In genomic region chr7:126287493-126288103, GRCm38 (mm10) we compare ENCODE assay signal across 9 mouse cellular contexts. TPM values are rescaled to one million over a fixed set of nuclear protein-coding genes. Genes with fewer than 3 reads are reported as not detected.
DNase-seq lines count a peak whose midpoint lies in the region; ATAC-seq and TF ChIP-seq lines count a peak whose summit lies in the region.
"Had no signal": no experiment of that assay in that cellular context is flagged by ENCODE, and none has a peak within 500 bp of the region (broad histone marks: within the 10 kb centered on the region; RNA-seq: fewer than 3 reads in every experiment).

No protein-coding gene starts in this region.

- H3K4me2 ChIP-seq in embryonic facial prominence, embryonic 13.5 days = no peak overlapping the region
- H3K4me2 ChIP-seq in hindbrain, embryonic 15.5 days = no peak overlapping the region
- H3K4me2 ChIP-seq: embryonic facial prominence, embryonic 12.5 days had no signal

- no peaks in the 10 kb centered on the region for H3K27me3 ChIP-seq in embryonic facial prominence, embryonic 13.5 days
- no peaks in the 10 kb centered on the region for H3K27me3 ChIP-seq in embryonic facial prominence, embryonic 10.5 days (replicated peaks; ENCODE audit: low read depth, poor library complexity, severe bottlenecking)
- H3K27me3 ChIP-seq in thymus, adult 2 months (ENCODE audit: control insufficient read depth, insufficient read depth, low read length) = no peaks in the 10 kb centered on the region
- H3K27me3 ChIP-seq in hindbrain, embryonic 15.5 days = no peaks in the 10 kb centered on the region
- H3K27me3 ChIP-seq: embryonic facial prominence, embryonic 12.5 days had no signal

- DNase-seq in embryonic facial prominence, embryonic 10.5 days (ENCODE audit: low spot score) = no peak
- DNase-seq in thymus, adult 2 months = peak; percentile 15
- no peak for DNase-seq in thymus, postnatal 25 days
- DNase-seq in lung, postnatal 36 days = peak; percentile 82
- no peak for DNase-seq in yolk sac, embryonic 10.5 days (ENCODE audit: low spot score)
- DNase-seq in ovary, postnatal 14 days (ENCODE audit: low spot score) = no peak

- H3K27ac ChIP-seq in embryonic facial prominence, embryonic 13.5 days = no peak overlapping the region
- no peak overlapping the region for H3K27ac ChIP-seq in embryonic facial prominence, embryonic 10.5 days (replicated peaks)
- H3K27ac ChIP-seq in thymus, adult 2 months (ENCODE audit: control insufficient read depth, insufficient read depth, low read length) = no peak overlapping the region
- H3K27ac ChIP-seq in hindbrain, embryonic 15.5 days (replicated peaks) = peak overlapping the region; percentile 36; the same call in 1 of the 2 replicates
- H3K27ac ChIP-seq: embryonic facial prominence, embryonic 12.5 days had no signal

- TF ChIP-seq POLR2A in thymus, adult 2 months (IDR thresholded peaks at IDR 0.05; ENCODE audit: control insufficient read depth, extremely low read depth, insufficient read depth, low read length, poor library complexity) = no peak

- peaks cover 22% of the 10 kb centered on the region for H3K4me1 ChIP-seq in embryonic facial prominence, embryonic 13.5 days
- peaks cover 18% of the 10 kb centered on the region for H3K4me1 ChIP-seq in embryonic facial prominence, embryonic 10.5 days
- H3K4me1 ChIP-seq in thymus, adult 2 months (replicated peaks; ENCODE audit: control insufficient read depth, insufficient read depth, low read length) = peaks cover 56% of the 10 kb centered on the region
- H3K4me1 ChIP-seq in hindbrain, embryonic 15.5 days (replicated peaks) = peaks cover 60% of the 10 kb centered on the region
- H3K4me1 ChIP-seq: embryonic facial prominence, embryonic 12.5 days had no signal

- no peak for TF ChIP-seq CTCF in thymus, adult 2 months (IDR thresholded peaks at IDR 0.05; ENCODE audit: borderline replicate concordance, control insufficient read depth, extremely low read depth, insufficient read depth, low read length, poor library complexity)

- H3K4me3 ChIP-seq in embryonic facial prominence, embryonic 13.5 days = no peak overlapping the region
- H3K4me3 ChIP-seq in embryonic facial prominence, embryonic 10.5 days = no peak overlapping the region
- no peak overlapping the region for H3K4me3 ChIP-seq in thymus, adult 2 months (ENCODE audit: control insufficient read depth, insufficient read depth, low read length)
- H3K4me3 ChIP-seq in hindbrain, embryonic 15.5 days = no peak overlapping the region
- H3K4me3 ChIP-seq: embryonic facial prominence, embryonic 12.5 days had no signal

- no peaks in the 10 kb centered on the region for H3K9me3 ChIP-seq in embryonic facial prominence, embryonic 13.5 days
- no peaks in the 10 kb centered on the region for H3K9me3 ChIP-seq in embryonic facial prominence, embryonic 10.5 days
- no peaks in the 10 kb centered on the region for H3K9me3 ChIP-seq in hindbrain, embryonic 15.5 days
- H3K9me3 ChIP-seq: embryonic facial prominence, embryonic 12.5 days had no signal

- WGBS in embryonic facial prominence, embryonic 13.5 days = 70% methylated on average over 10 of the region's 10 CpGs
- 67% methylated on average over 10 of the region's 10 CpGs for WGBS in embryonic facial prominence, embryonic 10.5 days
- 52% methylated on average over 10 of the region's 10 CpGs for WGBS in thymus, adult 2 months
- 57% methylated on average over 9 of the region's 10 CpGs for WGBS in hindbrain, embryonic 15.5 days

- H3K9ac ChIP-seq in embryonic facial prominence, embryonic 13.5 days = 0 out of 2 replicates have a peak overlapping the region, but pooled peaks have one; percentile 32
- H3K9ac ChIP-seq in hindbrain, embryonic 15.5 days = no peak overlapping the region
- H3K9ac ChIP-seq: embryonic facial prominence, embryonic 12.5 days had no signal

- ATAC-seq in embryonic facial prominence, embryonic 13.5 days (ENCODE audit: insufficient number of reproducible peaks, insufficient read depth, low FRiP score, low TSS enrichment, low read depth) = no peak
- ATAC-seq in hindbrain, embryonic 15.5 days (ENCODE audit: low FRiP score, low read depth) = no peak; the same call in 1 of the 2 replicates

- H3K36me3 ChIP-seq in embryonic facial prominence, embryonic 13.5 days = peaks cover 77% of the 10 kb centered on the region
- H3K36me3 ChIP-seq in embryonic facial prominence, embryonic 10.5 days (replicated peaks) = peaks cover 97% of the 10 kb centered on the region
- peaks cover 18% of the 10 kb centered on the region for H3K36me3 ChIP-seq in thymus, adult 2 months (ENCODE audit: control insufficient read depth, insufficient read depth, low read length)
- H3K36me3 ChIP-seq in hindbrain, embryonic 15.5 days = peaks cover 27% of the 10 kb centered on the region

RNA-seq across cellular contexts. Expression of gene Sbk1, which starts 15.2 kb away (rescaled TPM):
- 54.3 and 58.9 TPM in 2 replicates for polyA plus RNA-seq in embryonic facial prominence, embryonic 13.5 days (2015; fragmentation: Nextera tagmentation; extraction: Ambion mirVana)
- 91.0 and 102 TPM in 2 replicates for polyA plus RNA-seq in embryonic facial prominence, embryonic 10.5 days (2016; fragmentation: Nextera tagmentation; extraction: Ambion mirVana)
- 78.1 and 82.0 TPM in 2 replicates for polyA plus RNA-seq in thymus, adult 2 months (2012; rRNA removed)
- polyA plus RNA-seq in hindbrain, embryonic 15.5 days (2015; fragmentation: Nextera tagmentation; extraction: Ambion mirVana) = 250 and 292 TPM in 2 replicates

Comparison
In these comparisons a context has a peak if more than half of its experiments do, and no peak if none do; other contexts are left out.
1. DNase-seq: peak in thymus, adult 2 months (single experiment) and lung, postnatal 36 days (single experiment); none in embryonic facial prominence, embryonic 10.5 days (single experiment), thymus, postnatal 25 days (single experiment), yolk sac, embryonic 10.5 days (single experiment) and ovary, postnatal 14 days (single experiment).